Mouse (Mus musculus): ENCODE data around the gene Gpt2. TPM values are rescaled to one million over a fixed set of nuclear protein-coding genes. Genes with fewer than 3 reads are reported as not detected.

Gene Gpt2
- polyA plus RNA-seq (2015; fragmentation: Nextera tagmentation; extraction: Ambion mirVana): 39.9 and 47.7 TPM in 2 replicates

DNA sequence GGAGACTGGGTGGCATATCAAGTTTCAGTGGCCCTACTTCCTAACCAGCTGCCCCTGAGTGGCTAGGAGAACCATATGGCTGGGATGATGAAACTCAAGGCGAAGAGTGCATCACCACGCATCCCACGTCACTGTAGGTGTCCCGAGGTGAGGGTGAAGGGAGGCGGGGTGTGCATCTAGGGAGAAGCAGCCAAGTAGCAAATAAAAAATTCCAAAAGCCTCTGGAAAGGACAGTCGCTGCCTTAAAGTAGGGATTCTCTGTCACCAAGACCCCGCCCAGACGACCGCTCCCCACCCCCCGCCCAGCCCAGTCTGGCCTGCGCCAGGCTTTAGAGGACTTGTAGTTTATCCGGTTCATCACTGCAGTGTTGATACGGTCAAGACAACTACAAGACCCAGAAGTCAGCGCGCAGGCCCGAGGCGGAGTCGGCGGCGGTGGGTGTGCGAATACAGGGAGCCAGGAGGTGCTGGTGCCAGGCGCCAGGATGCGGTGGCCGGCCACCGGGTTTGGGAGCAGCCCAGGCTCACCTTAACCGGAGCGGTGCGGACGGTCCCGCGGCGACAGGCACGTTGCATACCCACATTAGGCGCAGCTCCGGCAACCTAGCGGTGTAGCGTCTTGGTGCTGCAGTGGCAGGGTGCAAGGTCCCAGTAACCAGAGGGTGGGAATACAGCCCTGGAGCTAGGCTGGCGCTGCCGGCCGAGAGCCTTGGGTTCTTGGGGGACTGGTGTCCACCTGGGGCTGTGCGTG lies at the start of gene Gpt2:
Gpt2 (plus strand) TSS at position 452 of the 751 bp plus-strand sequence.
- Histone ChIP-seq H3K27ac (peak within 1 kb of the TSS; percentile 83), H3K36me3 (peaks cover 4% of the 10 kb centered on the region), H3K4me1 (replicated peaks) (peaks cover 17% of the 10 kb centered on the region), H3K4me3 (peak within 1 kb of the TSS; percentile 90), H3K9me3 (no peaks in the 10 kb centered on the region), H3K27me3 (no peaks in the 10 kb centered on the region), H3K9ac (peak within 1 kb of the TSS; percentile 94), H3K4me2 (peak within 1 kb of the TSS; percentile 88)
- ATAC-seq (ENCODE audit: low FRiP score): peak; percentile 99
- under 1% methylated on average over 41 of the region's 41 CpGs for WGBS

DNA sequence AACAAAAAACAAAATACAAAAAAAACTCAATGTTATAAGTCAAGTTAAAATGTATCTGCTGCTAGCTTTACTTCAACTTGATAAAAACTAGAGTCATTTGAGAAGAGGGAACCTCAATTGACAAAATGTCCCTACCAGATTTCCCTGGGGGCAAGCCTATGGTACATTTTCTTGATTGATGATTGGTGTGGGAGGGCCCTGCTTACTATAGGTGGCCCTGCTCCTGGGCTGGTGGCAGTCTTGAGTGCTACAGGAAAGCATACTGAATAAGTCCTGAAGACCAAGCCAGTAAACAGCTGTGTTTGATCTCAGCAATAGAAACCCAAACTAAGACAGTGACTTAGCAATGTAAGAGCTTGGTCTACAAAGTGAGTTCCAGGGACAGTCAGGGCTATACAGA lies 48.3 kb upstream of the Gpt2 start:
- Histone ChIP-seq H3K4me2 (no peak overlapping the region), H3K27ac (no peak overlapping the region), H3K4me1 (replicated peaks) (no peaks in the 10 kb centered on the region)

DNA sequence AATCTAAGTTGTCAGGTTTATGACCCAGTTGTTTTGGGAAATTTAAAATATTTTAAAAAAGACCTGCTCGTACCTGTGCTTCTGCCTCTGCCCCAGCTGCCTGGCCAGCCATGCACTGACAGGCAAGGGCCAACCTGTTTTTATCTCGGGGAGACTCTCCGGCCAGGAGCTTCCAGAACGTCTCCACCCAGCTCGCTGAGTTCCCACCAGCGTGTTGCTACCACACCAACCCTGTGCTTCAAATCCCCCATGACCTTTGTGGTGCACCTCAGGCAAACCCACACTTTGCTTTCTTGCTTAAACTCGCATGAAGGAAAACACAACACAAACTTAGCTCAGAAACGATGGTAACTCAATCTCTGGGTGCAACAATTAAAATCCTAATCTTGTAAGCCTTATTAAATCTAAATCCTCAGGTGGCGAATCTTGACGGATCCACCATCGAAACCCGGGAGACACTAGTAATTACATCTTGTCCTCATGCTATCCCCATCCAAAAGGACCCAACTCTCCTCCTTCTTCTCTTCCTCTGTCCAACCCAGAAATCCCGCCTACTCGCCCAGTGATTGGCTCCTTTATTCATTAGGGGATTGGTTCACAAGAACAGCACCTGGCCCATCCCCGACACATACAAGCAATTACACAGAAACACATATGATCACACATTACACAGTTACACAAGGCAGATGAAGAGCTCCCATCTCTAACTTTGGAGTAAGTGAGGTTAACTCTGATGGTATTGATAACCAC lies 46.3 kb upstream of the Gpt2 start:
- no peak for ATAC-seq (ENCODE audit: low FRiP score)
- Histone ChIP-seq H3K27ac (no peak overlapping the region), H3K4me3 (no peak overlapping the region), H3K4me2 (no peak overlapping the region), H3K27me3 (no peaks in the 10 kb centered on the region), H3K9me3 (no peaks in the 10 kb centered on the region), H3K9ac (no peak overlapping the region), H3K4me1 (replicated peaks) (no peaks in the 10 kb centered on the region), H3K36me3 (no peaks in the 10 kb centered on the region)
- 88% methylated on average over 15 of the region's 15 CpGs for WGBS

More for the DNA sequence above, 48.3 kb upstream of the Gpt2 start:
- ATAC-seq (ENCODE audit: low FRiP score): no peak
- no peaks in the 10 kb centered on the region for H3K9me3 ChIP-seq
- H3K4me3 ChIP-seq: no peak overlapping the region
- H3K36me3 ChIP-seq: no peaks in the 10 kb centered on the region
- no peaks in the 10 kb centered on the region for H3K27me3 ChIP-seq
- no peak overlapping the region for H3K9ac ChIP-seq

DNA sequence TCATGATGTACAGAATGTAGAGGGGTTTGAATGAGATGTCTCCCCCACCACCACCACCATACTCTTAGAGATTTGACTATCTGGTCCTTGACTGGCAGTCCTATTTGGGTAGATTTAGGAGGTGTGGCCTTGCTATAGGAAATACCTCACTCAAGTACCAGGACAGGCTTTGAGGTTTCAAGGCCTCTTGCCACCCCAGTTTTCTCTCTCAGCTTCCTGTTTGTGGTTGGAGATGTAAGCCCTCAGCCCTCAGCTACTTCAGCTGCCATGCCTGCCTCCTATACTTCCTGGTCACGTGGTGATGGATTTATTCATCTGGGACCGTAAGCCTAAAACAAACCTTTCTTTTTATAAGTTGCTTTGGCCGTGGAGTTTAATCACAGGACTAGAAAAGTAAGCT lies 42.0 kb upstream of the Gpt2 start:
- Histone ChIP-seq H3K9ac (no peak overlapping the region), H3K4me3 (no peak overlapping the region), H3K9me3 (no peaks in the 10 kb centered on the region), H3K4me1 (replicated peaks) (peaks cover 14% of the 10 kb centered on the region), H3K4me2 (no peak overlapping the region), H3K27ac (no peak overlapping the region), H3K36me3 (no peaks in the 10 kb centered on the region), H3K27me3 (no peaks in the 10 kb centered on the region)
- no peak for ATAC-seq (ENCODE audit: low FRiP score)
- WGBS: 86% methylated on average over 3 of the region's 3 CpGs

DNA sequence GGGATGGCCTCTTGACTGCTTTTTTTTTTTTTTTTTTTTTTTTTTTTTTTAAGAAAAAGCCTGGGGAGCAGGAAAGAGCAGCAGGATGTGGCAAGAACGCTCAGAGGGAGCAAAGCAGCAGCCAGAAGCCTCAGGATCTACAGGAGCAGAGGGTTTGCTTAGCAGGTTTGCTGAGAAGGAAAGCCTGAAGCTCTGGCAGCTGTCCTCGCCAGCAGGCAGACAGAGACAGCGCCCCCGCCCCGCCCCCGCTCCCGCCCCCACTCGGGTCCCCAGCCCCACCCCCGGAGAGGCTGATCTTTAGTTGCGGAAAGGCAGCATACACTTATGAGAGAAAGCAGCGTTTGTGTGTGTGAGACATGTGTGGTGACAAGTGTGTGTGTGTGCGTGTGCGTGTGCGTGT lies 40.0 kb upstream of the Gpt2 start:
- no peak for ATAC-seq (ENCODE audit: low FRiP score)
- Histone ChIP-seq H3K4me2 (0 out of 2 replicates have a peak overlapping the region, but pooled peaks have one; percentile 8), H3K9me3 (no peaks in the 10 kb centered on the region), H3K27me3 (no peaks in the 10 kb centered on the region), H3K4me1 (replicated peaks) (peaks cover 14% of the 10 kb centered on the region), H3K4me3 (no peak overlapping the region), H3K36me3 (no peaks in the 10 kb centered on the region), H3K27ac (no peak overlapping the region), H3K9ac (no peak overlapping the region)
- 23% methylated on average over 14 of the region's 14 CpGs for WGBS

DNA sequence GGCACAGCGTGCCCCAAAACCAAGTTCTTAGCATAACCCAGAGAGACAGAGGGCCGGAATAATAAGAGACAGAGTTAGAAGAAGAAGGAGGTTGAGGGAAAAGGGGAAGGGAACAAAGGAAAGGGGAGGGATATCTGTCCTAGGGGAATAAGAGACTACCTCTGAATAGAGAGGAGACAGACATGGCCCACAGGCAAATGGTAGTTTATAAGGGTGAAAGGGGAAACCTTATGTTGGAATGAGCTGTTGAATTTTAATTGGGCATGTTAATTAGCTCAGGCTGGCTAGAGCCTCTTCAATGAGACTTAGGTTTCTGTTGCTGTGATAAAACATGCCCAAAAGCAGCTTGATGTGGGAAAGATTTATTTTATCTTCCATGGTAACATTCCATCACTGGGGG lies 39.1 kb upstream of the Gpt2 start:
- Histone ChIP-seq H3K4me2 (no peak overlapping the region), H3K36me3 (no peaks in the 10 kb centered on the region), H3K27ac (no peak overlapping the region), H3K4me3 (no peak overlapping the region), H3K4me1 (replicated peaks) (peaks cover 14% of the 10 kb centered on the region), H3K9me3 (no peaks in the 10 kb centered on the region), H3K27me3 (no peaks in the 10 kb centered on the region), H3K9ac (no peak overlapping the region)
- ATAC-seq (ENCODE audit: low FRiP score): no peak
- WGBS: 50% methylated on average over 2 of the region's 2 CpGs

DNA sequence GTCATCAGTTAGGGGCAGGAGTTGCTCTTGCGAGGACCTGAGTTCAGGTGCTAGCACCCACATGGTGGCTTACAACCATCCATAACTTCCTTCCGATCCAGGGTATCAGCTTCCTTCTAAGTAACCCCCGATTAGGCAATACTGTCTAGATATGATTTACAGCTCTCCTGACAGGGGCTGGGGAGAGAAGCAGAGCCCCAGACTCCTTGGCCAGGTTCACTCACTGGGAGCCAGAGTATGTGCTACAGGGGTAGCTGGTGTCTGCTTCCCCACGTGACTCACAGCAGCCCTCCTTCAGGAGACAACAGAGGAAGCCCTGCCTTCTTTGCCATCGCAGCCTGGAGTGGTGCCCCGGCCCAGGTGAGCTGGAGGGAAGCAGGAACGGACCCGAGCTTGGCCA lies 37.6 kb upstream of the Gpt2 start:
- H3K27ac ChIP-seq: no peak overlapping the region
- no peaks in the 10 kb centered on the region for H3K27me3 ChIP-seq
- no peaks in the 10 kb centered on the region for H3K9me3 ChIP-seq
- peaks cover 14% of the 10 kb centered on the region for H3K4me1 ChIP-seq (replicated peaks)
- H3K36me3 ChIP-seq: no peaks in the 10 kb centered on the region
- ATAC-seq (ENCODE audit: low FRiP score): no peak
- H3K4me3 ChIP-seq: no peak overlapping the region
- 73% methylated on average over 8 of the region's 8 CpGs for WGBS
- H3K9ac ChIP-seq: no peak overlapping the region
- H3K4me2 ChIP-seq: no peak overlapping the region

DNA sequence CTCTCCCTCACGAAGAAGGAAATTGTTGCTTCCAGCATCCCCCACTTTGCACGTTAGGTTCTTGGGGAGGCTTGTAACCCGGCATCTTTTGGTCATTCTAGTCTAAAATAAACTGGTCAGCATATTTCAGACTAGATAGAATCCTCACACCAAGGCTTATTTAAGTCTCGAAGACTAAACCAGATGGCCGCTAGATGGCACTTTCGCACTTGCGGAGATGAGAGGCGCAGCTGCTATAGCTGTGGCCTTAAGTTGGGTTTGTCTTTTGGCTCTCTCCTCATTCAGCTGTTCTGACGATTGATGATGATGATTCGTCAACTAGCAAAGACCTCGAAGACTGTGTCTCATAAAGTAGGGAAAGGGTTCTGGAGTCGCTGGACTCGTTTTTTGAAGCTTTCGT lies 35.8 kb upstream of the Gpt2 start:
- ATAC-seq (ENCODE audit: low FRiP score): no peak
- no peaks in the 10 kb centered on the region for H3K27me3 ChIP-seq
- no peaks in the 10 kb centered on the region for H3K9me3 ChIP-seq
- H3K4me1 ChIP-seq (replicated peaks): peaks cover 14% of the 10 kb centered on the region
- 11% methylated on average over 14 of the region's 14 CpGs for WGBS
- no peak overlapping the region for H3K27ac ChIP-seq
- no peaks in the 10 kb centered on the region for H3K36me3 ChIP-seq
- H3K4me3 ChIP-seq: no peak overlapping the region
- H3K9ac ChIP-seq: no peak overlapping the region
- no peak overlapping the region for H3K4me2 ChIP-seq

DNA sequence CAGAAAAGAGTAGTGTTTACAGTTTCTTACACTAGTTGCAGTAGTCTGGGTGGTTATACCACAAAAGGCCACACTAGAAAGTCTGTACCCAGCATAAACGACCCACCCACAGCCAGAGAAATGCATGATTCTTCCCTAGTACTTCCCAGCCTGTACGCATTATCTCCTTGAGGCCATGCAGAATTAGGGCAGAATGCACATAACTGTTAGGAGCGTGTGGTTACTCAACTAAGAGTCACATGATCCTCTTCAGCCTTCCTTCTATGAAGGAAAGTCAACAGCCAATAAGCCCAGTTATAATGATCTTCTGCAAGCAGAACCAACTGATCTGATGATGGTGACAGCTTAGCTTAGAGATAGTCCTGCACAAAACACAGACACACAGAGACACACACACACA lies 32.8 kb upstream of the Gpt2 start:
- Histone ChIP-seq H3K9ac (no peak overlapping the region), H3K4me3 (no peak overlapping the region), H3K4me2 (no peak overlapping the region), H3K27me3 (no peaks in the 10 kb centered on the region), H3K36me3 (no peaks in the 10 kb centered on the region), H3K9me3 (no peaks in the 10 kb centered on the region), H3K4me1 (replicated peaks) (no peaks in the 10 kb centered on the region), H3K27ac (no peak overlapping the region)
- ATAC-seq (ENCODE audit: low FRiP score): no peak
- WGBS: 76% methylated on average over 3 of the region's 3 CpGs

DNA sequence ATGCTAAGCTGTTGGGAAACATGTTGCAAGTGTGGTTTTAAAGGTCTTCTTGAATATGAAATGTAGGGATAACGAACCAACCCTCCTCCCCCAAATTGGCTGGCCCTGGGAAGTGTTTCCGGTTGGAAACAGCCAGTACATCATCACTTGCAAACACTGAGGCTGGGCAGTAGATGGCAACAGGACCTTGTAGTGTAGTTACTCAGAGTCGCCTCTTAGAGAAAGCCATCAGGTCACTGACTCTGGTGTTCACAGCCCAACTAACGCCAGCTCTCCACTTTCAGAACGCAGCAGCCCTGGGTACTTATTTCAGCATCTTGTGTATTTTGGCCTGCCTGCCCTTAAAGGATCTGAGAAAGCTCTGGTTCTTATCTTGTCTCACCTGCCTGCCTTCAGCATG lies 31.6 kb upstream of the Gpt2 start:
- Histone ChIP-seq H3K36me3 (no peaks in the 10 kb centered on the region), H3K4me1 (replicated peaks) (no peaks in the 10 kb centered on the region), H3K27ac (no peak overlapping the region), H3K4me3 (no peak overlapping the region), H3K4me2 (no peak overlapping the region), H3K9me3 (no peaks in the 10 kb centered on the region), H3K27me3 (no peaks in the 10 kb centered on the region), H3K9ac (no peak overlapping the region)
- ATAC-seq (ENCODE audit: low FRiP score): no peak
- 46% methylated on average over 5 of the region's 5 CpGs for WGBS

DNA sequence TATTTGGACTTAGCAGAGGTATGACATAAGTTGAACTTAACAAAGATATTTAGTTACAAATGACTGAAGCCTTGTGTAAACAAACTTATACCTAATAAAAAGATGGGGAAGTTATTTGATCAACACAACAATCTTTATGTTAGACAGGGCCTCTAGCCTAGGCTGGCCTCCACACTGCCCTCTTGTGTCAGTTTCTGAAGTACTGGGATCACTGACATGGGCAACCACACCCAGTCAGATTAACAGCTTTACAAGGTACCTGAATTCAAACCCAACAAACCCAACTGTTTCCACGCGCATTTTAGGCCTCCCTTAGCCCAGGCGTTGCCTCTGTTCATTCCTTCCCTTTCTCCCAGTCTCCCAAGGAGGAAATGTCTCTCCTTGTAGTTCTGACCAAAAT lies 31.0 kb upstream of the Gpt2 start:
- H3K4me2 ChIP-seq: no peak overlapping the region
- 84% methylated on average over 3 of the region's 3 CpGs for WGBS
- H3K9me3 ChIP-seq: no peaks in the 10 kb centered on the region

DNA sequence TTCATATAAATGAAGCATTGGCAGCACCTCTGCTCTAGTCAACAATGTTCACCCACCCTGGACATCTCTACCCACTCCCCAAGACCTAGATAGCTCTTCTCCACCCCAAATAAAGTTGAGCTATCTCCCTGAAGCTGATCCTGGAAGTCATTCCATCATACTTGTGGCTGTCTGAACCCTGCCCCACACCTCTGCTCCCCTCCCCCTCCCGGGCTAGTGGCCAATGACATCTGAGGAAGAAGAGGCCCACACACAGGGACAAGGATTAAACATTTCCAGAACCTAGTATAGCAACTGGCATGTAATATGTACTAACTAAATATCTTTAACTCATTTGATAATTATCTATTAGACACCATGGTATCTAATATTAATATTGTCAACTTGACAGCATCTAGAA lies 29.9 kb upstream of the Gpt2 start:
- Histone ChIP-seq H3K9me3 (no peaks in the 10 kb centered on the region), H3K27ac (no peak overlapping the region), H3K9ac (no peak overlapping the region), H3K4me1 (replicated peaks) (no peaks in the 10 kb centered on the region), H3K36me3 (no peaks in the 10 kb centered on the region), H3K4me2 (no peak overlapping the region), H3K27me3 (no peaks in the 10 kb centered on the region), H3K4me3 (no peak overlapping the region)
- ATAC-seq (ENCODE audit: low FRiP score): no peak
- WGBS: 100% methylated on average over 1 of the region's 1 CpGs

More for the DNA sequence above, 31.0 kb upstream of the Gpt2 start:
- no peaks in the 10 kb centered on the region for H3K36me3 ChIP-seq
- no peaks in the 10 kb centered on the region for H3K27me3 ChIP-seq
- ATAC-seq (ENCODE audit: low FRiP score): no peak
- no peak overlapping the region for H3K4me3 ChIP-seq
- H3K27ac ChIP-seq: no peak overlapping the region
- no peaks in the 10 kb centered on the region for H3K4me1 ChIP-seq (replicated peaks)
- H3K9ac ChIP-seq: no peak overlapping the region

DNA sequence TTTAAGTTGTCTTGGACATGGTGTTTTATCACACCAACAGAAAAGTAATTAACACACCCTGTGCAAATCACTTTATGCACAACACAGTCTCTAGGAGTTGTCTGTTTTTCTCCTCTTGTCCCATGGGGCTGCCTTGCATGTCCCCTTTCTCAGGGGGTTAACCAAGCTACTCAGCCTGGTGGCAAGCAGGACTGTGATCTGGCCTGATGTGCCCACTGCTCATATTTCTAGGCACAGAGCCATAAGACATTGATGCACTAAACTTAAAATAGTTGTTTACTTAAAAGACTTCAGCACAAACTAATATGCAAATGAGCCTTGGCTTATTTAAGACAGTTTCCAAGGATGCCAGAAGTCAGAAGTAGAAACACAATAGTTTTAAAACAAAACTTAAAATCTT lies 28.1 kb upstream of the Gpt2 start:
- no peak overlapping the region for H3K4me2 ChIP-seq
- no peaks in the 10 kb centered on the region for H3K9me3 ChIP-seq
- no peak overlapping the region for H3K4me3 ChIP-seq
- ATAC-seq (ENCODE audit: low FRiP score): no peak
- H3K27ac ChIP-seq: no peak overlapping the region
- no peaks in the 10 kb centered on the region for H3K4me1 ChIP-seq (replicated peaks)
- no peaks in the 10 kb centered on the region for H3K36me3 ChIP-seq
- no peaks in the 10 kb centered on the region for H3K27me3 ChIP-seq
- no peak overlapping the region for H3K9ac ChIP-seq

All from hindbrain, embryonic 13.5 days (tissue).